Mouse (Mus musculus) neural tube, embryonic 11.5 days (tissue): ENCODE measurements around the gene Sept9. TPM values are rescaled to one million over a fixed set of nuclear protein-coding genes. Genes with fewer than 3 reads are reported as not detected.

Experiments used
- ATAC-seq: fragments of 200-750 bp; cut with Nextera tagmentation; 2 replicates; pipeline ENCODE4 v1.8.0; 2017; ENCODE audit warnings: moderate number of reproducible peaks, mild to moderate bottlenecking, moderate TSS enrichment, moderate library complexity; ENCODE audit not compliant: insufficient read depth, low FRiP score, low TSS enrichment
- DNase-seq: peaks from one replicate; pipeline ENCODE4 v3.0.0-alpha.2; 2015; ENCODE audit warnings: low spot score
- H3K27ac ChIP-seq: fragments of 300-500 bp; sonication (generic); 2 replicates; pipeline ENCODE4 v1.5.1; 2014; ENCODE audit warnings: low read depth, mild to moderate bottlenecking, low read length
- H3K27me3 ChIP-seq: fragments of 300-500 bp; sonication (generic); 2 replicates; pipeline ENCODE4 v1.6.1; 2014; ENCODE audit warnings: mild to moderate bottlenecking, low read length, mixed read lengths; ENCODE audit not compliant: control insufficient read depth, insufficient read depth
- H3K36me3 ChIP-seq: fragments of 300-500 bp; sonication (generic); 2 replicates; pipeline ENCODE4 v1.6.1; 2014; ENCODE audit warnings: mild to moderate bottlenecking, low read length, moderate library complexity, mixed read lengths; ENCODE audit not compliant: control insufficient read depth, insufficient read depth
- H3K4me1 ChIP-seq: fragments of 300-500 bp; sonication (generic); 2 replicates; pipeline ENCODE4 v1.6.1; 2014; ENCODE audit warnings: low read length, mixed read lengths; ENCODE audit not compliant: control insufficient read depth, insufficient read depth
- H3K4me2 ChIP-seq: fragments of 300-500 bp; sonication (generic); 2 replicates; pipeline ENCODE4 v1.6.1; 2014; ENCODE audit warnings: low read depth, mild to moderate bottlenecking, moderate library complexity
- H3K4me3 ChIP-seq: fragments of 300-500 bp; sonication (generic); 2 replicates; pipeline ENCODE4 v1.5.1; 2014; ENCODE audit warnings: low read depth, low read length
- H3K9ac ChIP-seq: fragments of 300-500 bp; sonication (generic); 2 replicates; pipeline ENCODE4 v1.6.1; 2014; ENCODE audit warnings: mild to moderate bottlenecking, low read length
- H3K9me3 ChIP-seq: fragments of 300-500 bp; sonication (generic); 2 replicates; pipeline ENCODE4 v1.6.1; 2016; ENCODE audit warnings: low read length; ENCODE audit not compliant: control insufficient read depth
- WGBS: fragments of 180-500 bp; shearing (Covaris S2); extraction: QIAGEN DNeasy Blood & Tissue Kit; methylation state at CpG from one replicate; pipeline ENCODE4 v1.1.7; 2014; 5-methylcytosine and 5-hydroxymethylcytosine counted together
- polyA plus RNA-seq: library from polyadenylated mRNA; unstranded; fragments of >200 nt; fragmentation: Nextera tagmentation; extraction: Ambion mirVana; gene quantifications from 2 replicates; pipeline ENCODE4 v1.2.1, GENCODE M21; 2014

Gene Sept9
- polyA plus RNA-seq, 1 experiment from 2014 or later, result 183 TPM

GRCm38 (mm10) chr11:117393715-117394114 lies 194.3 kb downstream of the Sept9 start:
- Histone ChIP-seq H3K27ac (no peak overlapping the region), H3K9me3 (no peaks in the 10 kb centered on the region), H3K4me3 (no peak overlapping the region), H3K4me1 (peaks cover 19% of the 10 kb centered on the region), H3K9ac (no peak overlapping the region), H3K36me3 (no peaks in the 10 kb centered on the region), H3K27me3 (peaks cover 10% of the 10 kb centered on the region), H3K4me2 (0 out of 2 replicates have a peak overlapping the region, but pooled peaks have one; percentile 63)
- no peak for DNase-seq
- WGBS, result 66% methylated on average over 4 of the region's 4 CpGs
- ATAC-seq, result no peak

GRCm38 (mm10) chr11:117394230-117395137 lies 195.0 kb downstream of the Sept9 start:
- peak; percentile 55 for ATAC-seq

GRCm38 (mm10) chr11:117395228-117395627 lies 195.8 kb downstream of the Sept9 start:
- Histone ChIP-seq H3K27me3 (peaks cover 10% of the 10 kb centered on the region), H3K9ac (no peak overlapping the region), H3K9me3 (no peaks in the 10 kb centered on the region), H3K4me2 (peak overlapping the region; percentile 63), H3K4me3 (no peak overlapping the region), H3K36me3 (no peaks in the 10 kb centered on the region), H3K4me1 (peaks cover 19% of the 10 kb centered on the region), H3K27ac (peak overlapping the region; percentile 56; the same call in 1 of the 2 replicates)
- ATAC-seq (no peak), DNase-seq (no peak)
- WGBS, result 4% methylated on average over 9 of the region's 9 CpGs

More at GRCm38 (mm10) chr11:117394230-117395137, 195.0 kb downstream of the Sept9 start:
- H3K27me3 ChIP-seq, result peaks cover 10% of the 10 kb centered on the region
- H3K36me3 ChIP-seq, result no peaks in the 10 kb centered on the region
- DNase-seq, result peak; percentile 66
- under 1% methylated on average over 34 of the region's 34 CpGs for WGBS
- H3K4me3 ChIP-seq, result peak overlapping the region; percentile 25
- H3K4me2 ChIP-seq, result peak overlapping the region; percentile 63
- peak overlapping the region; percentile 47 for H3K9ac ChIP-seq
- peaks cover 19% of the 10 kb centered on the region for H3K4me1 ChIP-seq
- H3K9me3 ChIP-seq, result no peaks in the 10 kb centered on the region
- H3K27ac ChIP-seq, result peak overlapping the region; percentile 56

DNA sequence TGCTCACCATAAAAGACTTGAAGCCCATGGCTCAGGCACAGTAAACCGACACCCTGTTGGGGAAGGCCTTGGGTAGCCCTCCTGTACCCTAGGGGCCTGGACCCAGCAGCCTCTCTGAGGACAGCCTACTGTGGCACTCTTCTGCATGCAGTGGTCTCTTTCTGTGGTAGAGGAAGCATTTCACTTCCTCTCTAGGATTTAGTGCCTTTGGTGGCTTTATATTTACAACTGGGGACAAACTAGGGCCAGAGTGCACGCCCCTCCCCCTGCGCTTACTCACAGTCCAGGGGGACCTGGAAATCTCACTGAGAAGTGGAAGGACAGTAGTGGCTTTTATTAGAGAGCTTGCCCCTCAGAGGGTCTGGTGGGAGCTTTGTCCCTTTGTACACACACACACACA lies 197.5 kb downstream of the Sept9 start:
- no peak for DNase-seq
- H3K27ac ChIP-seq, result no peak overlapping the region
- no peak overlapping the region for H3K4me3 ChIP-seq
- peaks cover 10% of the 10 kb centered on the region for H3K27me3 ChIP-seq
- peaks cover 19% of the 10 kb centered on the region for H3K4me1 ChIP-seq
- no peaks in the 10 kb centered on the region for H3K9me3 ChIP-seq
- ATAC-seq, result no peak
- H3K36me3 ChIP-seq, result no peaks in the 10 kb centered on the region
- 72% methylated on average over 3 of the region's 3 CpGs for WGBS
- no peak overlapping the region for H3K9ac ChIP-seq
- no peak overlapping the region for H3K4me2 ChIP-seq

- Histone ChIP-seq H3K27me3 (peaks cover 10% of the 10 kb centered on the region), H3K4me3 (no peak overlapping the region), H3K9ac (no peak overlapping the region), H3K4me1 (peaks cover 19% of the 10 kb centered on the region), H3K9me3 (no peaks in the 10 kb centered on the region), H3K27ac (no peak overlapping the region), H3K36me3 (no peaks in the 10 kb centered on the region), H3K4me2 (no peak overlapping the region)
- no peak for DNase-seq
- 38% methylated on average over 4 of the region's 4 CpGs for WGBS
- no peak for ATAC-seq
Observed at GRCm38 (mm10) chr11:117397755-117398154, 198.3 kb downstream of the Sept9 start.

GRCm38 (mm10) chr11:117398191-117398590 lies 198.7 kb downstream of the Sept9 start:
- no peaks in the 10 kb centered on the region for H3K9me3 ChIP-seq
- no peak overlapping the region for H3K4me2 ChIP-seq
- peaks cover 19% of the 10 kb centered on the region for H3K4me1 ChIP-seq
- 45% methylated on average over 7 of the region's 7 CpGs for WGBS
- no peak overlapping the region for H3K9ac ChIP-seq
- DNase-seq, result no peak
- H3K4me3 ChIP-seq, result no peak overlapping the region
- peaks cover 10% of the 10 kb centered on the region for H3K27me3 ChIP-seq
- no peak overlapping the region for H3K27ac ChIP-seq
- no peaks in the 10 kb centered on the region for H3K36me3 ChIP-seq
- no peak for ATAC-seq

DNA sequence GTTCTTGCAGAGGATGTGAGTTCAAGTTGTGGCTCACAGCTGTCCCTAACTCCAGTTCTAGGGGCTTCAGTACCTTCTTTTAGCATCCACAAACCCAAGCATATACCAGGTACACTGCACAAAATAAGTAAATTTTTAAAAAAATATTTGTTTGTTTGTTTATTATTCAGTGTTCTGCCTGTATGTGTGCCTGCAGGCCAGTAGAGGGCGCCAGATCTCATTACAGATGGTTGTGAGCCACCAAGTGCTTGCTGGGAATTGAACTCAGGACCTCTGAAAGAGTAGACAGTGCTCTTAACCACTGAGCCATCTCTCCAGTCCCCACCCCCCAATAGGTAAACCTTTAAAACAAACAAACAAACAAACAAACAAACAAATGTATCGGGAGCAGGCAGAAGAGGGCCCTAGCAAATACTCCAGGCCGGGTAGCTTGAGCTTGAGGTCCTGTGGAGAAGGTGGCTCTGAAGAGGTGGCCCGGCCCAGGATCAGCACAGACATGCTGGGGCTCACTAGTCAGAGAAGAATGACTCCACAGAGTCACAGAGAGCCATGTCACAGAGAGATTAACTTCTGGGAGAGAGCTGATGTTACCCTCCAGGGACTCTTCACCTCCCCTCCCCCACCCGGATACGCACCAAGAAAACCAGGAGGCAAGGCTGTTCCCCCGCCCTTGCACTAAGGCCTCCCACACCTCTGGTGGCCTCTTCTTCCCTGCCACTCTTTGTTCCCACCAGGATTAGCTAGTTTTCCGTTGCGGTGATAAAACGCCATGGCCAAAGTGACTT lies 202.3 kb downstream of the Sept9 start:
- DNase-seq (no peak), ATAC-seq (no peak)
- Histone ChIP-seq H3K4me3 (no peak overlapping the region), H3K4me1 (peaks cover 5% of the 10 kb centered on the region), H3K27me3 (0 out of 2 replicates have a peak, but pooled peaks cover 3% of the 10 kb centered on the region), H3K9ac (no peak overlapping the region), H3K36me3 (no peaks in the 10 kb centered on the region), H3K4me2 (no peak overlapping the region), H3K9me3 (no peaks in the 10 kb centered on the region), H3K27ac (no peak overlapping the region)
- 91% methylated on average over 10 of the region's 10 CpGs for WGBS

GRCm38 (mm10) chr11:117402550-117402949 lies 203.1 kb downstream of the Sept9 start:
- ATAC-seq, result no peak
- no peak overlapping the region for H3K4me2 ChIP-seq
- 84% methylated on average over 11 of the region's 11 CpGs for WGBS
- DNase-seq, result no peak
- H3K4me1 ChIP-seq, result peaks cover 13% of the 10 kb centered on the region
- no peak overlapping the region for H3K9ac ChIP-seq
- no peaks in the 10 kb centered on the region for H3K9me3 ChIP-seq
- no peaks in the 10 kb centered on the region for H3K36me3 ChIP-seq
- 0 out of 2 replicates have a peak, but pooled peaks cover 3% of the 10 kb centered on the region for H3K27me3 ChIP-seq
- H3K4me3 ChIP-seq, result no peak overlapping the region
- no peak overlapping the region for H3K27ac ChIP-seq
